27 mouse cellular contexts compared by ENCODE assay signal in genomic region chr2:150964641-150965040, GRCm38 (mm10).
"Had no signal": no experiment of that assay in that cellular context is flagged by ENCODE, and none has a peak within 500 bp of the region (broad histone marks: within the 10 kb centered on the region; RNA-seq: fewer than 3 reads in every experiment).

No protein-coding gene starts in this region.

- DNase-seq: left cerebral cortex, postnatal 4 days; liver, embryonic 13.5 days; liver, postnatal 0 days; lung, adult 18-20 months; lung, adult 2 months; lung, embryonic 14.5 days; lung, postnatal 10 days; lung, postnatal 14 days; lung, postnatal 36 days; lung, postnatal 4 days; midbrain, embryonic 14.5 days had no signal

- H3K4me3 ChIP-seq: left cerebral cortex, adult 2 months; limb, embryonic 10.5 days; limb, embryonic 12.5 days; limb, embryonic 13.5 days; limb, embryonic 15.5 days; liver, embryonic 12.5 days; liver, embryonic 13.5 days; liver, embryonic 15.5 days; lung, embryonic 15.5 days; megakaryocyte, embryonic 14.5 days; midbrain, embryonic 10.5 days; midbrain, embryonic 12.5 days; midbrain, embryonic 13.5 days; midbrain, embryonic 15.5 days; myocyte had no signal

- H3K36me3 ChIP-seq: midbrain, embryonic 15.5 days had no signal

- H3K27me3 ChIP-seq: limb, embryonic 12.5 days; limb, embryonic 13.5 days; limb, embryonic 15.5 days; liver, embryonic 12.5 days; liver, embryonic 13.5 days; liver, embryonic 15.5 days; lung, embryonic 15.5 days; megakaryocyte, embryonic 14.5 days; midbrain, embryonic 12.5 days; midbrain, embryonic 13.5 days; midbrain, embryonic 15.5 days had no signal

- H3K27ac ChIP-seq: left cerebral cortex, adult 2 months; limb, embryonic 10.5 days; limb, embryonic 12.5 days; limb, embryonic 13.5 days; limb, embryonic 15.5 days; liver, embryonic 12.5 days; liver, embryonic 13.5 days; liver, embryonic 14.5 days; liver, embryonic 15.5 days; lung, embryonic 15.5 days; macrophage; midbrain, embryonic 10.5 days; midbrain, embryonic 12.5 days; midbrain, embryonic 13.5 days; midbrain, embryonic 15.5 days had no signal

- H3K9me3 ChIP-seq: limb, embryonic 10.5 days; limb, embryonic 12.5 days; limb, embryonic 13.5 days; limb, embryonic 15.5 days; liver, embryonic 12.5 days; liver, embryonic 13.5 days; liver, embryonic 15.5 days; lung, embryonic 15.5 days; megakaryocyte, embryonic 14.5 days; midbrain, embryonic 10.5 days; midbrain, embryonic 12.5 days; midbrain, embryonic 13.5 days; midbrain, embryonic 15.5 days had no signal

- H3K4me1 ChIP-seq: limb, embryonic 10.5 days; limb, embryonic 12.5 days; limb, embryonic 13.5 days; limb, embryonic 15.5 days; liver, embryonic 12.5 days; liver, embryonic 13.5 days; liver, embryonic 15.5 days; lung, embryonic 15.5 days; midbrain, embryonic 10.5 days; midbrain, embryonic 12.5 days; midbrain, embryonic 13.5 days; midbrain, embryonic 15.5 days had no signal
